Mouse (Mus musculus) neural tube, embryonic 15.5 days (tissue): Measurements from ENCODE around the gene Depdc1b. TPM values are rescaled to one million over a fixed set of nuclear protein-coding genes. Genes with fewer than 3 reads are reported as not detected.

Source experiments
- ATAC-seq: fragments of 200-750 bp; cut with Nextera tagmentation; 2 replicates; pipeline ENCODE4 v1.8.0; 2017; ENCODE audit warnings: mild to moderate bottlenecking, moderate TSS enrichment, moderate library complexity; ENCODE audit not compliant: low FRiP score
- H3K27ac ChIP-seq: fragments of 300-500 bp; sonication (generic); replicated peaks from 2 replicates; pipeline ENCODE4 v1.5.1; 2015; ENCODE audit warnings: mild to moderate bottlenecking, inconsistent platforms
- H3K27me3 ChIP-seq: fragments of 300-500 bp; sonication (generic); replicated peaks from 2 replicates; pipeline ENCODE4 v1.6.1; 2015; ENCODE audit warnings: inconsistent platforms
- H3K36me3 ChIP-seq: fragments of 300-500 bp; sonication (generic); 2 replicates; pipeline ENCODE4 v1.6.1; 2015; ENCODE audit warnings: inconsistent platforms
- H3K4me1 ChIP-seq: fragments of 300-500 bp; sonication (generic); 2 replicates; pipeline ENCODE4 v1.6.1; 2015; ENCODE audit warnings: inconsistent platforms
- H3K4me2 ChIP-seq: fragments of 300-500 bp; sonication (generic); 2 replicates; pipeline ENCODE4 v1.6.1; 2015; ENCODE audit warnings: inconsistent platforms, mild to moderate bottlenecking, moderate library complexity
- H3K4me3 ChIP-seq: fragments of 300-500 bp; sonication (generic); replicated peaks from 2 replicates; pipeline ENCODE4 v1.5.1; 2015; ENCODE audit warnings: mild to moderate bottlenecking, inconsistent platforms
- H3K9ac ChIP-seq: fragments of 300-500 bp; sonication (generic); replicated peaks from 2 replicates; pipeline ENCODE4 v1.6.1; 2015; ENCODE audit warnings: mild to moderate bottlenecking, inconsistent platforms
- H3K9me3 ChIP-seq: fragments of 300-500 bp; sonication (generic); replicated peaks from 2 replicates; pipeline ENCODE4 v1.6.1; 2016; ENCODE audit warnings: inconsistent platforms
- WGBS: fragments of 180-500 bp; shearing (Covaris S2); methylation state at CpG from one replicate; pipeline ENCODE4 v1.1.7; 2015; ENCODE audit warnings: mixed read lengths; 5-methylcytosine and 5-hydroxymethylcytosine counted together
- polyA plus RNA-seq: library from polyadenylated mRNA; unstranded; fragments of >200 nt; fragmentation: Nextera tagmentation; extraction: Ambion mirVana; gene quantifications from 2 replicates; pipeline ENCODE4 v1.2.1, GENCODE M21; 2015

Depdc1b gene
- polyA plus RNA-seq, 1 experiment from 2014 or later: 1.0 TPM

DNA sequence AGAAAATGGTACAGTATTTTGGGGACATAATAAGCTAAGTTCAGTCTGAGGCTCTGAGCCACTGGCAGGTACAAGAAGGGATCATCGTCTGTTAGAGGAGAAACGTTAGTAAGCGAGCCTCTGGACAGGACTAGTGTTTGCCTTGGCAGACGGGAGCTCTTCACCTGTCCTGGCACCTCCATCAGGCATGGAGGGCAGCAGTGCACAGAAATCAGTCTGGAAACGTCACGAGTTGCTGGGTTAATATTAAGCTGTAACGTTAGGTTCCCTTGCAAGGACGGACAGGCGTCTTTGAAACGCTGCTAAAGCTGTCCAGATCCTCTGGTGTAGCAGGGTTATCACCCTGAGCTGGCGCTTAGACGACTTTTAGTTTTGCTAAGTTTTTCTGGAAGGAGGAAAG is 51.4 kb downstream of the Depdc1b start:
- H3K27me3 ChIP-seq: no peaks in the 10 kb centered on the region
- ATAC-seq: no peak
- H3K9me3 ChIP-seq: no peaks in the 10 kb centered on the region
- H3K4me2 ChIP-seq: no peak overlapping the region
- H3K27ac ChIP-seq: no peak overlapping the region
- H3K4me3 ChIP-seq: no peak overlapping the region
- H3K36me3 ChIP-seq: no peaks in the 10 kb centered on the region
- WGBS: 96% methylated on average over 12 of the region's 12 CpGs
- no peak overlapping the region for H3K9ac ChIP-seq
- H3K4me1 ChIP-seq: no peaks in the 10 kb centered on the region

GRCm38 (mm10) chr13:108370241-108370941 is 54.3 kb downstream of the Depdc1b start:
- H3K27me3 ChIP-seq: no peaks in the 10 kb centered on the region
- ATAC-seq: no peak
- no peaks in the 10 kb centered on the region for H3K9me3 ChIP-seq
- no peaks in the 10 kb centered on the region for H3K4me1 ChIP-seq
- no peak overlapping the region for H3K4me2 ChIP-seq
- no peak overlapping the region for H3K27ac ChIP-seq
- H3K4me3 ChIP-seq: no peak overlapping the region
- H3K9ac ChIP-seq: no peak overlapping the region
- WGBS: 95% methylated on average over 5 of the region's 5 CpGs
- no peaks in the 10 kb centered on the region for H3K36me3 ChIP-seq

- Histone ChIP-seq H3K9ac (no peak overlapping the region), H3K27ac (no peak overlapping the region), H3K36me3 (no peaks in the 10 kb centered on the region), H3K4me1 (no peaks in the 10 kb centered on the region), H3K27me3 (no peaks in the 10 kb centered on the region), H3K9me3 (no peaks in the 10 kb centered on the region), H3K4me2 (no peak overlapping the region), H3K4me3 (no peak overlapping the region)
- ATAC-seq: peak; percentile 41; the same call in 1 of the 2 replicates
- 66% methylated on average over 9 of the region's 9 CpGs for WGBS
Measured at GRCm38 (mm10) chr13:108371352-108371921, 55.3 kb downstream of the Depdc1b start.

DNA sequence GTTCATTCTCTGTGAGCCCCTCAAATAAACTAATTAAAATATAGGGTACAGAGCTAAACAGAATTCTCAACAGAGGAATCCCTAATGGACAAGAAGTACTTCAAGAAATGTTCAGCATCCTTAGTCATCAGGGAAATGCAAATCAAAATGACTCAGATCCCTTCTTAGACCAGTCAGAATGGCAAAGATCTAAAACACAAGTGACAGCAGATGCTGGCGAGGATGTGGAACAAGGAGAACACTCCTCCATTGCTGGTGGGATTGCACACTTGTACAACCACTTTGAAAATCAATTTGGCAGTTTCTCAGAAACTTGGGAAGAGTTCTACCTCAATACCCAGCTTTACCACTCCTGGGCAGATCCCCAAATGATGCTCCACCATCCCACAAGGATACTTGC is 57.1 kb downstream of the Depdc1b start:
- Histone ChIP-seq H3K4me3 (no peak overlapping the region), H3K4me2 (no peak overlapping the region), H3K9ac (no peak overlapping the region), H3K4me1 (no peaks in the 10 kb centered on the region), H3K36me3 (no peaks in the 10 kb centered on the region), H3K9me3 (no peaks in the 10 kb centered on the region), H3K27ac (no peak overlapping the region), H3K27me3 (no peaks in the 10 kb centered on the region)
- WGBS: 89% methylated on average over 1 of the region's 1 CpGs
- ATAC-seq: no peak

- Histone ChIP-seq H3K9me3 (no peaks in the 10 kb centered on the region), H3K27me3 (no peaks in the 10 kb centered on the region), H3K4me2 (no peak overlapping the region), H3K4me1 (no peaks in the 10 kb centered on the region), H3K9ac (no peak overlapping the region), H3K4me3 (no peak overlapping the region), H3K27ac (no peak overlapping the region), H3K36me3 (no peaks in the 10 kb centered on the region)
- 82% methylated on average over 2 of the region's 2 CpGs for WGBS
- no peak for ATAC-seq
Measured at GRCm38 (mm10) chr13:108376637-108377036, 60.5 kb downstream of the Depdc1b start.

GRCm38 (mm10) chr13:108381161-108381560 is 65.0 kb downstream of the Depdc1b start:
- Histone ChIP-seq H3K27me3 (no peaks in the 10 kb centered on the region), H3K36me3 (no peaks in the 10 kb centered on the region), H3K4me1 (no peaks in the 10 kb centered on the region), H3K4me2 (no peak overlapping the region), H3K9ac (no peak overlapping the region), H3K27ac (no peak overlapping the region), H3K4me3 (no peak overlapping the region), H3K9me3 (no peaks in the 10 kb centered on the region)
- 96% methylated on average over 3 of the region's 3 CpGs for WGBS
- ATAC-seq: no peak

DNA sequence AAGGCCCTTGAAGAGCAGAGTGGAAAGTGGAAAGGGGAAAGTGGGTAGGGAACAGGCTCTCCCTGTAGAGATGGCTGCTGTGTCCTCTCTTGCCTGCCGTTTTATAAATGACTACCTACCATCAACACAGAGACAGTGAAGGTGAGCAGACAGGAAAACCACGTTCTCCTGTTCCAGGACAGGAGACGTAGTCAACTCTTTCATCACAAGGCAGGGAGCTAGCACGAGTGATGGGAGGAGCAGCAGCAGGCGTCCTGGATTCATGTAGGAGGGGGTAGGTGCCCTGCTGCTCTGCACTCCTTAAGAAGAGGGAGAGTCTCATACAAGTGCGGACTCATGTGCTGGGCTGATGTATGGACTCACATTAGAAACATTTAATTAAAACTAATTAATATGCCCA is 66.9 kb downstream of the Depdc1b start:
- H3K27me3 ChIP-seq: no peaks in the 10 kb centered on the region
- no peak overlapping the region for H3K27ac ChIP-seq
- no peak overlapping the region for H3K4me2 ChIP-seq
- 81% methylated on average over 6 of the region's 6 CpGs for WGBS
- no peaks in the 10 kb centered on the region for H3K36me3 ChIP-seq
- no peak overlapping the region for H3K4me3 ChIP-seq
- H3K9me3 ChIP-seq: no peaks in the 10 kb centered on the region
- H3K9ac ChIP-seq: no peak overlapping the region
- H3K4me1 ChIP-seq: no peaks in the 10 kb centered on the region
- ATAC-seq: no peak

GRCm38 (mm10) chr13:108386058-108386457 is 69.9 kb downstream of the Depdc1b start:
- no peaks in the 10 kb centered on the region for H3K27me3 ChIP-seq
- no peak overlapping the region for H3K4me3 ChIP-seq
- H3K4me1 ChIP-seq: no peaks in the 10 kb centered on the region
- H3K9me3 ChIP-seq: no peaks in the 10 kb centered on the region
- H3K9ac ChIP-seq: no peak overlapping the region
- H3K27ac ChIP-seq: no peak overlapping the region
- ATAC-seq: no peak
- WGBS: 79% methylated on average over 9 of the region's 9 CpGs
- H3K4me2 ChIP-seq: no peak overlapping the region
- no peaks in the 10 kb centered on the region for H3K36me3 ChIP-seq

DNA sequence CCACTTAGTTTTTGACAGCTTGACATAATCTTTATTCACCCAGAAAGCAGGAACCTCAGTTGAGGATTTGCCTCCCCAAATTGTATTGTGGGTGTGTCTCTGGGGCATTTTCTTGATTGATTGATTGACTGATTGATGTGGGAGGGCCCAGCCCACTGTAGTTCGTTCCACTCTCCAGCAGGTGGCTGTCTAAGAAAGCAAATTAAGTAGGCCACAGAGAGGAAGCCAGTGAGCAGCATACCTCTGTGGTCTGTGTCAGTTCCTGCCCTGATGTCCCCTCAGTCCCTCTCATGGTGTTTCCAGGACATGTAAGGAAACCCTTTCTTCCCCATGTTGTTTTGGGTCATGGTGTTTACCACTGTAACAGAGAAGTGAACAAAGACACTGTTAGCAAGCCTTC is 74.4 kb downstream of the Depdc1b start:
- ATAC-seq: no peak
- Histone ChIP-seq H3K4me1 (no peaks in the 10 kb centered on the region), H3K36me3 (no peaks in the 10 kb centered on the region), H3K9ac (no peak overlapping the region), H3K9me3 (no peaks in the 10 kb centered on the region), H3K27ac (no peak overlapping the region), H3K4me3 (no peak overlapping the region), H3K27me3 (no peaks in the 10 kb centered on the region), H3K4me2 (no peak overlapping the region)
- 21% methylated on average over 1 of the region's 1 CpGs for WGBS

DNA sequence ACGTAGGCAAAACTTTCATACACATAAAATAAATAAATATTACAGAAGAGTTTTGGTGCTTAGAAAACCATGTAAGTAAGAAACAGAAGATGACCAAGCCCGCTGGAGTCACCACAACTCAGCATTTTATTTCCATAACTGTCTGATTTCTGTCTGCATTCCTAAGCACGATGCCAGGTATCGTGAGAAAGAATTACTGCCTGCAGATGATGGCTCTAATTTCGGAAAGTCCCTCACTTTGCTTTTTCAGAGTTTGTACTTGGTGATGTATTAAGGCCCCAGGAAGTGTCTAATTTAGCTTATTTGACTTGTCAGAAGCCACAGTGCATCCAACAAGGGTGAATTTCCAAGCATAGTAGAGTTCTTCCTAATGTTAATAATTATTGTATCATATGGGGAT is 87.1 kb downstream of the Depdc1b start:
- Histone ChIP-seq H3K27ac (no peak overlapping the region), H3K9ac (no peak overlapping the region), H3K4me1 (no peaks in the 10 kb centered on the region), H3K4me3 (no peak overlapping the region), H3K4me2 (no peak overlapping the region), H3K9me3 (no peaks in the 10 kb centered on the region), H3K36me3 (no peaks in the 10 kb centered on the region), H3K27me3 (no peaks in the 10 kb centered on the region)
- 90% methylated on average over 5 of the region's 5 CpGs for WGBS
- no peak for ATAC-seq

- H3K4me1 ChIP-seq: no peaks in the 10 kb centered on the region
- no peak overlapping the region for H3K4me2 ChIP-seq
- H3K9me3 ChIP-seq: no peaks in the 10 kb centered on the region
- no peak overlapping the region for H3K27ac ChIP-seq
- H3K4me3 ChIP-seq: no peak overlapping the region
- WGBS: 89% methylated on average over 4 of the region's 4 CpGs
- no peak for ATAC-seq
- H3K27me3 ChIP-seq: no peaks in the 10 kb centered on the region
- H3K36me3 ChIP-seq: no peaks in the 10 kb centered on the region
- H3K9ac ChIP-seq: no peak overlapping the region
Measured at GRCm38 (mm10) chr13:108404372-108404771, 88.2 kb downstream of the Depdc1b start.

- no peaks in the 10 kb centered on the region for H3K9me3 ChIP-seq
- no peaks in the 10 kb centered on the region for H3K36me3 ChIP-seq
- ATAC-seq: no peak
- H3K4me2 ChIP-seq: no peak overlapping the region
- H3K4me3 ChIP-seq: no peak overlapping the region
- H3K27ac ChIP-seq: no peak overlapping the region
- no peak overlapping the region for H3K9ac ChIP-seq
- no peaks in the 10 kb centered on the region for H3K27me3 ChIP-seq
- 56% methylated on average over 2 of the region's 2 CpGs for WGBS
- no peaks in the 10 kb centered on the region for H3K4me1 ChIP-seq
Measured at GRCm38 (mm10) chr13:108415464-108415863, 99.3 kb downstream of the Depdc1b start.
